Mouse (Mus musculus) spleen, adult 2 months (tissue): ENCODE results near the gene Myh11. TPM values are rescaled to one million over a fixed set of nuclear protein-coding genes. Genes with fewer than 3 reads are reported as not detected.

Experiments
- DNase-seq, 2 experiments: peaks; one replicate each; pipeline versions ENCODE4 v3.0.0 to v3.0.0-alpha.2; 2012 to 2021; ENCODE audit warnings: low spot score in 2 of 2, low read depth in 1 of 2
- H3K27ac ChIP-seq: fragments of 200-500 bp; 2 replicates; pipeline ENCODE4 v1.5.1; 2012; ENCODE audit warnings: low read length, inconsistent platforms; ENCODE audit not compliant: insufficient read depth
- H3K27me3 ChIP-seq: fragments of 200-500 bp; 2 replicates; pipeline ENCODE4 v1.6.1; 2012; ENCODE audit warnings: mild to moderate bottlenecking, moderate library complexity, low read length, inconsistent platforms; ENCODE audit not compliant: control insufficient read depth, insufficient read depth
- H3K36me3 ChIP-seq: fragments of 200-500 bp; 2 replicates; pipeline ENCODE4 v1.6.1; 2012; ENCODE audit warnings: mild to moderate bottlenecking, low read length, inconsistent platforms; ENCODE audit not compliant: control insufficient read depth, insufficient read depth
- H3K4me1 ChIP-seq: fragments of 200-500 bp; 2 replicates; pipeline ENCODE4 v1.6.1; 2011; ENCODE audit warnings: inconsistent platforms; ENCODE audit not compliant: control insufficient read depth, insufficient read depth, insufficient read length
- H3K4me3 ChIP-seq: fragments of 200-500 bp; 2 replicates; pipeline ENCODE4 v1.5.1; 2011; ENCODE audit warnings: mild to moderate bottlenecking, inconsistent platforms; ENCODE audit not compliant: insufficient read depth, insufficient read length; ENCODE audit errors: extremely low read depth
- CTCF ChIP-seq: fragments of 200-500 bp; IDR thresholded peaks from 2 replicates; pipeline ENCODE4 v1.5.1; 2011; ENCODE audit warnings: mild to moderate bottlenecking, inconsistent platforms; ENCODE audit not compliant: insufficient read depth, insufficient read length, insufficient replicate concordance; ENCODE audit errors: extremely low read depth
- POLR2A ChIP-seq: fragments of 200-500 bp; IDR thresholded peaks from 2 replicates; pipeline ENCODE4 v1.6.1; 2011; ENCODE audit warnings: low read depth, low read length, inconsistent platforms
- WGBS: fragments of 180-500 bp; shearing (Covaris S2); methylation state at CpG from one replicate; pipeline ENCODE4 v1.1.7; 2018; 5-methylcytosine and 5-hydroxymethylcytosine counted together
- polyA plus RNA-seq: library from polyadenylated mRNA; depleted of rRNA; stranded (reverse); fragments of >200 nt; gene quantifications from 2 replicates; pipeline ENCODE4 v1.2.3, GENCODE M21; 2012

Gene Myh11
- polyA plus RNA-seq, 1 experiment = 5.7 TPM

GRCm38 (mm10) chr16:14298461-14298860 is 7.3 kb upstream of the Myh11 start:
- Histone ChIP-seq H3K4me3 (no peak overlapping the region), H3K27me3 (no peaks in the 10 kb centered on the region), H3K4me1 (no peaks in the 10 kb centered on the region), H3K27ac (no peak overlapping the region), H3K36me3 (peaks cover 23% of the 10 kb centered on the region)
- no peak for TF ChIP-seq POLR2A
- no peak for TF ChIP-seq CTCF
- WGBS = 92% methylated on average over 4 of the region's 4 CpGs
- no peak for DNase-seq

- Histone ChIP-seq H3K36me3 (peaks cover 19% of the 10 kb centered on the region), H3K27ac (no peak overlapping the region), H3K4me1 (no peaks in the 10 kb centered on the region), H3K4me3 (no peak overlapping the region), H3K27me3 (no peaks in the 10 kb centered on the region)
- DNase-seq = no peak
- TF ChIP-seq CTCF (no peak), POLR2A (no peak)
- WGBS = 90% methylated on average over 4 of the region's 4 CpGs
Measured at GRCm38 (mm10) chr16:14297746-14298145, 6.6 kb upstream of the Myh11 start.

- H3K36me3 ChIP-seq = peaks cover 18% of the 10 kb centered on the region
- no peak overlapping the region for H3K27ac ChIP-seq
- H3K4me1 ChIP-seq = no peaks in the 10 kb centered on the region
- no peak for DNase-seq
- peaks cover 3% of the 10 kb centered on the region; the same call in 1 of the 2 replicates for H3K27me3 ChIP-seq
- TF ChIP-seq CTCF (no peak), POLR2A (no peak)
- H3K4me3 ChIP-seq = no peak overlapping the region
- WGBS = 90% methylated on average over 3 of the region's 3 CpGs
Measured at GRCm38 (mm10) chr16:14297137-14297536, 6.0 kb upstream of the Myh11 start.

GRCm38 (mm10) chr16:14296544-14297124 is 5.5 kb upstream of the Myh11 start:
- WGBS = 93% methylated on average over 2 of the region's 2 CpGs
- H3K4me3 ChIP-seq = no peak overlapping the region
- H3K4me1 ChIP-seq = no peaks in the 10 kb centered on the region
- peaks cover 18% of the 10 kb centered on the region for H3K36me3 ChIP-seq
- no peak for TF ChIP-seq CTCF
- TF ChIP-seq POLR2A = no peak
- H3K27me3 ChIP-seq = peaks cover 3% of the 10 kb centered on the region; the same call in 1 of the 2 replicates
- H3K27ac ChIP-seq = no peak overlapping the region
- no peak for DNase-seq

- H3K36me3 ChIP-seq = peaks cover 13% of the 10 kb centered on the region
- no peaks in the 10 kb centered on the region for H3K4me1 ChIP-seq
- no peak for TF ChIP-seq POLR2A
- no peak overlapping the region for H3K4me3 ChIP-seq
- no peak for DNase-seq
- WGBS = 74% methylated on average over 2 of the region's 2 CpGs
- no peak overlapping the region for H3K27ac ChIP-seq
- H3K27me3 ChIP-seq = peaks cover 3% of the 10 kb centered on the region; the same call in 1 of the 2 replicates
Measured at GRCm38 (mm10) chr16:14295291-14295690, 4.1 kb upstream of the Myh11 start.

- Histone ChIP-seq H3K27me3 (peaks cover 3% of the 10 kb centered on the region; the same call in 1 of the 2 replicates), H3K27ac (no peak overlapping the region), H3K4me1 (no peaks in the 10 kb centered on the region), H3K4me3 (no peak overlapping the region), H3K36me3 (peaks cover 2% of the 10 kb centered on the region; the same call in 1 of the 2 replicates)
- TF ChIP-seq POLR2A (no peak), CTCF (no peak)
- no peak for DNase-seq
- WGBS = 22% methylated on average over 31 of the region's 31 CpGs
Measured at GRCm38 (mm10) chr16:14292205-14293199, 1.3 kb upstream of the Myh11 start.
